Mouse (Mus musculus): ENCODE data around the gene Gm28038. TPM values are rescaled to one million over a fixed set of nuclear protein-coding genes. Genes with fewer than 3 reads are reported as not detected.

Gm28038 gene
- polyA plus RNA-seq, 2 experiments from 2014 or later: 2.4 TPM; not detected in 1

Other genes with a start within 250 kb of the Gm28038 start
- 1 to 10 TPM; 1.5 to 2.0 TPM for gene Wdr34, start 232.2 kb upstream of the Gm28038 start, polyA plus RNA-seq (2017; shearing (Covaris generic))
- gene Set, start 223.7 kb upstream of the Gm28038 start, polyA plus RNA-seq (2017; shearing (Covaris generic)): 100 to 1,000 TPM; 362 to 387 TPM
- gene Pkn3, start 203.4 kb upstream of the Gm28038 start, polyA plus RNA-seq (2017; shearing (Covaris generic)): under 1 TPM; 0.16 to 0.48 TPM
- gene Zdhhc12, start 187.4 kb upstream of the Gm28038 start, polyA plus RNA-seq (2017; shearing (Covaris generic)): 10 to 100 TPM; 32.3 to 44.9 TPM
- gene Zer1, start 156.5 kb upstream of the Gm28038 start, polyA plus RNA-seq (2017; shearing (Covaris generic)): 10 to 100 TPM; 18.5 to 25.5 TPM
- gene Tbc1d13, start 147.3 kb upstream of the Gm28038 start, polyA plus RNA-seq (2017; shearing (Covaris generic)): 10 to 100 TPM; 10.9 to 11.3 TPM
- 1 to 10 TPM; 1.3 to 2.5 TPM for gene Endog, start 109.5 kb upstream of the Gm28038 start, polyA plus RNA-seq (2017; shearing (Covaris generic))
- 10 to 100 TPM; 30.2 to 50.9 TPM for gene Spout1, start 102.6 kb upstream of the Gm28038 start, polyA plus RNA-seq (2017; shearing (Covaris generic))
- gene Kyat1, start 75.2 kb upstream of the Gm28038 start, polyA plus RNA-seq (2017; shearing (Covaris generic)): 10 to 100 TPM in 1 of 2 experiments, 1 to 10 TPM in 1; 9.9 to 13.4 TPM
- gene Lrrc8a, start 43.3 kb upstream of the Gm28038 start, polyA plus RNA-seq (2017; shearing (Covaris generic)): 10 to 100 TPM; 27.2 to 36.9 TPM
- under 1 TPM in 1 of 2 experiments, not detected in 1; 0.25 TPM for gene Gm28035, start 40.5 kb upstream of the Gm28038 start, polyA plus RNA-seq (2017; shearing (Covaris generic))
- 1 to 10 TPM; 2.8 to 4.4 TPM for gene Phyhd1, start 14.8 kb upstream of the Gm28038 start, polyA plus RNA-seq (2017; shearing (Covaris generic))
- 10 to 100 TPM; 11.3 to 12.8 TPM for gene Dolk, start 5.3 kb downstream of the Gm28038 start, polyA plus RNA-seq (2017; shearing (Covaris generic))
- 10 to 100 TPM; 23.3 to 44.4 TPM for gene Nup188, start 5.4 kb downstream of the Gm28038 start, polyA plus RNA-seq (2017; shearing (Covaris generic))
- 100 to 1,000 TPM in 1 of 2 experiments, 10 to 100 TPM in 1; 86.1 to 129 TPM for gene Sh3glb2, start 78.3 kb downstream of the Gm28038 start, polyA plus RNA-seq (2017; shearing (Covaris generic))
- gene Miga2, start 83.2 kb downstream of the Gm28038 start, polyA plus RNA-seq (2017; shearing (Covaris generic)): 1 to 10 TPM; 5.0 to 8.3 TPM
- gene Dolpp1, start 111.2 kb downstream of the Gm28038 start, polyA plus RNA-seq (2017; shearing (Covaris generic)): 10 to 100 TPM; 16.9 to 28.1 TPM
- 1 to 10 TPM; 1.1 to 2.2 TPM for gene Crat, start 134.8 kb downstream of the Gm28038 start, polyA plus RNA-seq (2017; shearing (Covaris generic))
- gene Ptpa, start 135.0 kb downstream of the Gm28038 start, polyA plus RNA-seq (2017; shearing (Covaris generic)): 10 to 100 TPM; 37.8 to 86.7 TPM
- under 1 TPM in 1 of 2 experiments, not detected in 1; 0.20 TPM for gene Ier5l, start 193.2 kb downstream of the Gm28038 start, polyA plus RNA-seq (2017; shearing (Covaris generic))